Mouse (Mus musculus) ES-E14 (cell line): Measurements from ENCODE around the gene Tmem232.

Experiments used
- CHD2 ChIP-seq: IDR thresholded peaks from 2 replicates; pipeline ENCODE4 v1.6.1; 2014; ENCODE audit warnings: mild to moderate bottlenecking, low read depth, low read length, inconsistent platforms
- HCFC1 ChIP-seq: IDR thresholded peaks from 2 replicates; pipeline ENCODE4 v1.6.1; 2012; ENCODE audit warnings: low read length, inconsistent platforms, borderline replicate concordance; ENCODE audit not compliant: insufficient read depth
- MAFK ChIP-seq: IDR thresholded peaks from 2 replicates; pipeline ENCODE4 v1.6.1; 2014; ENCODE audit warnings: mild to moderate bottlenecking, low read depth, low read length, inconsistent platforms; ENCODE audit not compliant: insufficient read depth
- ZC3H11A ChIP-seq: IDR thresholded peaks from 2 replicates; pipeline ENCODE4 v1.6.1; 2012; ENCODE audit warnings: low read depth, mild to moderate bottlenecking, inconsistent platforms, low read length, borderline replicate concordance

GRCm38 (mm10) chr17:65243716-65244115 lies 296.9 kb downstream of the Tmem232 start:
- TF ChIP-seq CHD2, result no peak
- no peak for TF ChIP-seq ZC3H11A
- TF ChIP-seq MAFK, result no peak
- TF ChIP-seq HCFC1, result no peak
